Mouse (Mus musculus) cerebellum, adult 2 months (tissue): Measurements from ENCODE around the gene Gm20481.

Experiments used
- CTCF ChIP-seq: fragments of 200-500 bp; IDR thresholded peaks from 2 replicates; pipeline ENCODE4 v1.5.1; 2011; ENCODE audit warnings: low read depth, mild to moderate bottlenecking, control low read depth, low read length, moderate library complexity, borderline replicate concordance; ENCODE audit not compliant: insufficient read depth
- POLR2A ChIP-seq: fragments of 200-500 bp; IDR thresholded peaks from 2 replicates; pipeline ENCODE4 v1.6.1; 2011; ENCODE audit warnings: low read length, control low read depth, borderline replicate concordance; ENCODE audit not compliant: insufficient read depth

DNA sequence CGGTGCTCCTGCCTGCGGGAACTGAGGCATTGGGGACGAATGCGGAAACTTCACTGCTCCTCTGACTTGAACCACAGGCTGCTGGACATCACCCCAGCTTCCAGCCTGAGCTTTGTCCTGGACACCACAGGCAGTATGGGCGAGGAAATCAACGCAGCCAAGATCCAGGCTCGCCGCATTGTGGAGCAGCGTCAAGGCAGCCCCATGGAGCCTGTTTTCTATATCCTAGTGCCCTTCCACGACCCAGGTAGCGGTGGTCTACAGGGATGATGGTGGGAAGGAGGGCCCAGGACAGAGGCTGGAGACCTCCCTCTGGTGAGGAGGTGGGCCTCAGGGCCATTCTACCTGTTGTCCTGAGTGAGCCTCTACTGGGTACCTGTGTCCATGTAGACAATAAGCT lies 50.2 kb downstream of the Gm20481 start:
- no peak for TF ChIP-seq CTCF
- no peak for TF ChIP-seq POLR2A
